Mouse (Mus musculus): ENCODE data around the gene Pcnx4. TPM values are rescaled to one million over a fixed set of nuclear protein-coding genes. Genes with fewer than 3 reads are reported as not detected.

Gene Pcnx4
- polyA plus RNA-seq (2015; fragmentation: Nextera tagmentation; extraction: Ambion mirVana) = 20.4 TPM in 2 replicates

GRCm38 (mm10) chr12:72536021-72536597, at the start of gene Pcnx4:
Gene Pcnx4 (plus strand): TSS chr12:72536383.
- peak; percentile 99 for ATAC-seq (ENCODE audit: low read depth)
- H3K27me3 ChIP-seq = no peaks in the 10 kb centered on the region
- H3K9ac ChIP-seq = peak within 1 kb of the TSS; percentile 77
- under 1% methylated on average over 45 of the region's 45 CpGs for WGBS
- no peaks in the 10 kb centered on the region for H3K9me3 ChIP-seq
- peak within 1 kb of the TSS; percentile 64 for H3K4me2 ChIP-seq
- no peaks in the 10 kb centered on the region for H3K36me3 ChIP-seq
- H3K4me3 ChIP-seq = peak within 1 kb of the TSS; percentile 72
- peaks cover 21% of the 10 kb centered on the region for H3K4me1 ChIP-seq (replicated peaks)
- peak within 1 kb of the TSS; percentile 61 for H3K27ac ChIP-seq (replicated peaks)

GRCm38 (mm10) chr12:72487498-72487897, 48.7 kb upstream of the Pcnx4 start:
- Histone ChIP-seq H3K4me3 (no peak overlapping the region), H3K27ac (replicated peaks) (no peak overlapping the region), H3K4me1 (replicated peaks) (no peaks in the 10 kb centered on the region), H3K27me3 (no peaks in the 10 kb centered on the region), H3K4me2 (no peak overlapping the region), H3K36me3 (no peaks in the 10 kb centered on the region), H3K9me3 (no peaks in the 10 kb centered on the region), H3K9ac (no peak overlapping the region)
- 87% methylated on average over 3 of the region's 3 CpGs for WGBS
- ATAC-seq (ENCODE audit: low read depth) = no peak

GRCm38 (mm10) chr12:72489995-72490394, 46.2 kb upstream of the Pcnx4 start:
- 94% methylated on average over 3 of the region's 3 CpGs for WGBS
- ATAC-seq (ENCODE audit: low read depth) = no peak
- Histone ChIP-seq H3K4me1 (replicated peaks) (no peaks in the 10 kb centered on the region), H3K9ac (no peak overlapping the region), H3K4me2 (no peak overlapping the region), H3K4me3 (no peak overlapping the region), H3K27ac (replicated peaks) (no peak overlapping the region), H3K27me3 (no peaks in the 10 kb centered on the region), H3K36me3 (no peaks in the 10 kb centered on the region), H3K9me3 (no peaks in the 10 kb centered on the region)

GRCm38 (mm10) chr12:72491063-72491719, 45.0 kb upstream of the Pcnx4 start:
- Histone ChIP-seq H3K27me3 (no peaks in the 10 kb centered on the region), H3K4me1 (replicated peaks) (no peaks in the 10 kb centered on the region; the same call in 1 of the 2 replicates), H3K9ac (no peak overlapping the region), H3K36me3 (no peaks in the 10 kb centered on the region), H3K27ac (replicated peaks) (no peak overlapping the region), H3K9me3 (no peaks in the 10 kb centered on the region), H3K4me2 (no peak overlapping the region), H3K4me3 (no peak overlapping the region)
- 77% methylated on average over 3 of the region's 3 CpGs for WGBS
- ATAC-seq (ENCODE audit: low read depth) = no peak

- WGBS = 47% methylated on average over 12 of the region's 12 CpGs
- H3K9me3 ChIP-seq = no peaks in the 10 kb centered on the region
- no peaks in the 10 kb centered on the region for H3K27me3 ChIP-seq
- ATAC-seq (ENCODE audit: low read depth) = no peak; the same call in 1 of the 2 replicates
- no peak overlapping the region for H3K4me2 ChIP-seq
- peaks cover 6% of the 10 kb centered on the region; the same call in 1 of the 2 replicates for H3K4me1 ChIP-seq (replicated peaks)
- H3K4me3 ChIP-seq = no peak overlapping the region
- H3K36me3 ChIP-seq = no peaks in the 10 kb centered on the region
- H3K9ac ChIP-seq = no peak overlapping the region
- no peak overlapping the region for H3K27ac ChIP-seq (replicated peaks)
These were observed 39.1 kb upstream of the Pcnx4 start for GRCm38 (mm10) chr12:72496866-72497600.

- Histone ChIP-seq H3K9me3 (no peaks in the 10 kb centered on the region), H3K4me2 (no peak overlapping the region), H3K9ac (no peak overlapping the region), H3K27ac (replicated peaks) (no peak overlapping the region), H3K4me3 (no peak overlapping the region), H3K4me1 (replicated peaks) (peaks cover 8% of the 10 kb centered on the region), H3K27me3 (no peaks in the 10 kb centered on the region), H3K36me3 (no peaks in the 10 kb centered on the region)
- WGBS = 50% methylated on average over 7 of the region's 7 CpGs
- ATAC-seq (ENCODE audit: low read depth) = no peak
These were observed 26.6 kb upstream of the Pcnx4 start for GRCm38 (mm10) chr12:72509606-72510005.

- H3K4me1 ChIP-seq (replicated peaks) = peaks cover 19% of the 10 kb centered on the region
- no peak overlapping the region for H3K27ac ChIP-seq (replicated peaks)
- H3K36me3 ChIP-seq = no peaks in the 10 kb centered on the region
- no peak overlapping the region for H3K4me3 ChIP-seq
- ATAC-seq (ENCODE audit: low read depth) = no peak
- no peaks in the 10 kb centered on the region for H3K9me3 ChIP-seq
- WGBS = 60% methylated on average over 3 of the region's 3 CpGs
- no peak overlapping the region for H3K4me2 ChIP-seq
- no peak overlapping the region for H3K9ac ChIP-seq
- H3K27me3 ChIP-seq = no peaks in the 10 kb centered on the region
These were observed 20.7 kb upstream of the Pcnx4 start for GRCm38 (mm10) chr12:72515446-72515845.

- H3K9ac ChIP-seq = peak overlapping the region; percentile 41; the same call in 1 of the 2 replicates
- H3K27me3 ChIP-seq = no peaks in the 10 kb centered on the region
- H3K36me3 ChIP-seq = no peaks in the 10 kb centered on the region
- peaks cover 12% of the 10 kb centered on the region for H3K4me1 ChIP-seq (replicated peaks)
- peak; percentile 61; the same call in 1 of the 2 replicates for ATAC-seq (ENCODE audit: low read depth)
- H3K4me2 ChIP-seq = peak overlapping the region; percentile 46
- H3K27ac ChIP-seq (replicated peaks) = no peak overlapping the region
- H3K9me3 ChIP-seq = no peaks in the 10 kb centered on the region
- 25% methylated on average over 12 of the region's 12 CpGs for whole genome bisulfite sequencing
- no peak overlapping the region for H3K4me3 ChIP-seq
These were observed 18.0 kb upstream of the Pcnx4 start for GRCm38 (mm10) chr12:72518114-72518728.

GRCm38 (mm10) chr12:72519352-72519751, 16.8 kb upstream of the Pcnx4 start:
- Histone ChIP-seq H3K4me3 (no peak overlapping the region), H3K9ac (no peak overlapping the region), H3K27me3 (no peaks in the 10 kb centered on the region), H3K4me1 (replicated peaks) (peaks cover 12% of the 10 kb centered on the region), H3K4me2 (no peak overlapping the region), H3K9me3 (no peaks in the 10 kb centered on the region), H3K27ac (replicated peaks) (no peak overlapping the region), H3K36me3 (no peaks in the 10 kb centered on the region)
- 37% methylated on average over 9 of the region's 9 CpGs for WGBS
- no peak for ATAC-seq (ENCODE audit: low read depth)

- Histone ChIP-seq H3K4me1 (replicated peaks) (peaks cover 12% of the 10 kb centered on the region), H3K27ac (replicated peaks) (no peak overlapping the region), H3K27me3 (no peaks in the 10 kb centered on the region), H3K4me2 (no peak overlapping the region), H3K9me3 (no peaks in the 10 kb centered on the region), H3K4me3 (no peak overlapping the region), H3K9ac (no peak overlapping the region), H3K36me3 (no peaks in the 10 kb centered on the region)
- no peak for ATAC-seq (ENCODE audit: low read depth)
- WGBS = 81% methylated on average over 5 of the region's 5 CpGs
These were observed 16.3 kb upstream of the Pcnx4 start for GRCm38 (mm10) chr12:72519855-72520254.

GRCm38 (mm10) chr12:72520645-72521044, 15.5 kb upstream of the Pcnx4 start:
- no peak for ATAC-seq (ENCODE audit: low read depth)

GRCm38 (mm10) chr12:72525588-72525987, 10.6 kb upstream of the Pcnx4 start:
- Histone ChIP-seq H3K9ac (no peak overlapping the region), H3K4me3 (no peak overlapping the region), H3K9me3 (no peaks in the 10 kb centered on the region), H3K4me1 (replicated peaks) (no peaks in the 10 kb centered on the region), H3K27me3 (no peaks in the 10 kb centered on the region), H3K36me3 (no peaks in the 10 kb centered on the region), H3K27ac (replicated peaks) (no peak overlapping the region), H3K4me2 (no peak overlapping the region)
- no peak for ATAC-seq (ENCODE audit: low read depth)
- 83% methylated on average over 4 of the region's 4 CpGs for WGBS

More at GRCm38 (mm10) chr12:72520645-72521044, 15.5 kb upstream of the Pcnx4 start:
- Histone ChIP-seq H3K36me3 (no peaks in the 10 kb centered on the region), H3K4me2 (no peak overlapping the region), H3K4me1 (replicated peaks) (peaks cover 12% of the 10 kb centered on the region), H3K27ac (replicated peaks) (no peak overlapping the region), H3K9ac (no peak overlapping the region), H3K4me3 (no peak overlapping the region), H3K27me3 (no peaks in the 10 kb centered on the region), H3K9me3 (no peaks in the 10 kb centered on the region)
- WGBS = 4% methylated on average over 2 of the region's 2 CpGs
